Mouse (Mus musculus): ENCODE measurements around the gene BC049715. TPM values are rescaled to one million over a fixed set of nuclear protein-coding genes. Genes with fewer than 3 reads are reported as not detected.

Gene BC049715
- total and polyA plus RNA-seq, 3 experiments: 0.27 to 1.2 TPM; not detected in 1

GRCm38 (mm10) chr6:136821086-136821485, 6.3 kb upstream of the BC049715 start:
- TF ChIP-seq ELF1 (IDR thresholded peaks at IDR 0.05; ENCODE audit: low read depth, low read length): no peak
- no peak for TF ChIP-seq TBP (IDR thresholded peaks at IDR 0.05; ENCODE audit: low read depth, low read length)
- no peak for TF ChIP-seq E2F4 (IDR thresholded peaks at IDR 0.05; ENCODE audit: borderline replicate concordance, low read depth, low read length)
- TF ChIP-seq RCOR1 (IDR thresholded peaks at IDR 0.05; ENCODE audit: low read depth, low read length): no peak
- no peak for TF ChIP-seq ZKSCAN1 (IDR thresholded peaks at IDR 0.05; ENCODE audit: low read depth, low read length)
- DNase-seq (ENCODE audit: low read depth, low spot score): no peak
- H3K9ac ChIP-seq (ENCODE audit: control insufficient read depth, low read depth, low read length, poor library complexity, severe bottlenecking): no peak overlapping the region
- peaks cover 10% of the 10 kb centered on the region; the same call in 1 of the 2 replicates for H3K79me2 ChIP-seq (ENCODE audit: control insufficient read depth, insufficient read depth, low read length, poor library complexity)
- no peaks in the 10 kb centered on the region for H3K27me3 ChIP-seq (ENCODE audit: control insufficient read depth in 1 of 2, insufficient read depth in 2 of 2, low read length in 2 of 2)
- peaks cover 5 to 35% of the 10 kb centered on the region in 2 experiments for H3K36me3 ChIP-seq (ENCODE audit: control insufficient read depth in 1 of 2, insufficient read depth in 2 of 2, low read length in 2 of 2)
- no peaks in the 10 kb centered on the region for H3K9me3 ChIP-seq (replicated peaks; ENCODE audit: insufficient read depth, low read length)
- H3K4me3 ChIP-seq (ENCODE audit: control insufficient read depth in 1 of 2, insufficient read depth in 1 of 2, low read depth in 2 of 2, low read length in 2 of 2): no peak overlapping the region
- no peak overlapping the region for H3K27ac ChIP-seq (ENCODE audit: control insufficient read depth, low read depth, low read length)
- H3K4me1 ChIP-seq (ENCODE audit: control insufficient read depth in 1 of 2, insufficient read depth in 2 of 2, low read length in 2 of 2): no peaks in the 10 kb centered on the region

GRCm38 (mm10) chr6:136824987-136825386, 2.4 kb upstream of the BC049715 start:
- Histone ChIP-seq H3K4me3 (ENCODE audit: control insufficient read depth in 1 of 2, insufficient read depth in 1 of 2, low read depth in 2 of 2, low read length in 2 of 2) (no peak overlapping the region), H3K27me3 (ENCODE audit: control insufficient read depth in 1 of 2, insufficient read depth in 2 of 2, low read length in 2 of 2) (no peaks in the 10 kb centered on the region), H3K9me3 (replicated peaks; ENCODE audit: insufficient read depth, low read length) (no peaks in the 10 kb centered on the region), H3K4me1 (ENCODE audit: control insufficient read depth in 1 of 2, insufficient read depth in 2 of 2, low read length in 2 of 2) (peaks cover 3% of the 10 kb centered on the region in 2 experiments; a peak in 3 of 4 replicates), H3K27ac (ENCODE audit: control insufficient read depth, low read depth, low read length) (no peak overlapping the region), H3K36me3 (ENCODE audit: control insufficient read depth in 1 of 2, insufficient read depth in 2 of 2, low read length in 2 of 2) (peaks cover 11 to 21% of the 10 kb centered on the region in 2 experiments), H3K79me2 (ENCODE audit: control insufficient read depth, insufficient read depth, low read length, poor library complexity) (peaks cover 24% of the 10 kb centered on the region), H3K9ac (ENCODE audit: control insufficient read depth, low read depth, low read length, poor library complexity, severe bottlenecking) (no peak overlapping the region)
- TF ChIP-seq NRF1 (IDR thresholded peaks at IDR 0.05; ENCODE audit: insufficient read depth, low read depth, low read length, poor library complexity, severe bottlenecking) (no peak), UBTF (IDR thresholded peaks at IDR 0.05; ENCODE audit: borderline replicate concordance, insufficient read depth, low read depth, low read length) (no peak), USF1 (IDR thresholded peaks at IDR 0.05; ENCODE audit: low read depth, low read length) (no peak), KAT2A (conservative IDR thresholded peaks at IDR 0.05; ENCODE audit: low read depth, low read length) (no peak), MXI1 (IDR thresholded peaks at IDR 0.05; ENCODE audit: low read depth, low read length) (no peak)
- no peak for DNase-seq (ENCODE audit: low read depth, low spot score)

GRCm38 (mm10) chr6:136827116-136827515, 310 bp upstream of the BC049715 start:
- Histone ChIP-seq H3K36me3 (ENCODE audit: control insufficient read depth in 1 of 2, insufficient read depth in 2 of 2, low read length in 2 of 2) (peaks cover 11% of the 10 kb centered on the region in 2 experiments), H3K4me3 (ENCODE audit: control insufficient read depth in 1 of 2, insufficient read depth in 1 of 2, low read depth in 2 of 2, low read length in 2 of 2) (peak overlapping the region; percentile 70 to 95), H3K9ac (ENCODE audit: control insufficient read depth, low read depth, low read length, poor library complexity, severe bottlenecking) (peak overlapping the region; percentile 99), H3K4me1 (ENCODE audit: control insufficient read depth in 1 of 2, insufficient read depth in 2 of 2, low read length in 2 of 2) (peaks cover 3% of the 10 kb centered on the region in 2 experiments; a peak in 3 of 4 replicates), H3K27me3 (ENCODE audit: control insufficient read depth in 1 of 2, insufficient read depth in 2 of 2, low read length in 2 of 2) (no peaks in the 10 kb centered on the region), H3K79me2 (ENCODE audit: control insufficient read depth, insufficient read depth, low read length, poor library complexity) (peaks cover 24% of the 10 kb centered on the region), H3K27ac (ENCODE audit: control insufficient read depth, low read depth, low read length) (peak overlapping the region; percentile 86), H3K9me3 (replicated peaks; ENCODE audit: insufficient read depth, low read length) (no peaks in the 10 kb centered on the region)
- DNase-seq (ENCODE audit: low read depth, low spot score): peak; percentile 54
- TF ChIP-seq MAX (IDR thresholded peaks at IDR 0.05; ENCODE audit: low read length) (no peak), TCF12 (IDR thresholded peaks at IDR 0.05; ENCODE audit: low read depth, low read length) (no peak), ETS1 (IDR thresholded peaks at IDR 0.05; ENCODE audit: low read depth, low read length) (0 out of 2 replicates have a peak, but pooled peaks have one; percentile 34), HCFC1 (IDR thresholded peaks at IDR 0.05; ENCODE audit: low read depth, low read length) (no peak)
